Mouse (Mus musculus): Measurements from ENCODE around the gene Coq7. TPM values are rescaled to one million over a fixed set of nuclear protein-coding genes. Genes with fewer than 3 reads are reported as not detected.

Coq7 gene
- total RNA-seq (2014; rRNA removed) (47.6 and 48.3 TPM in 2 replicates), polyA plus RNA-seq (2015; fragmentation: Nextera tagmentation; extraction: Ambion mirVana) (115 and 134 TPM in 2 replicates)

- Histone ChIP-seq H3K27ac (ENCODE audit: low read depth, low read length) (peak within 1 kb of the TSS; percentile 92), H3K36me3 (ENCODE audit: insufficient read depth) (peaks cover 16% of the 10 kb centered on the region), H3K4me3 (ENCODE audit: low read depth, low read length) (peak within 1 kb of the TSS; percentile 55), H3K27me3 (ENCODE audit: insufficient read depth, low read length) (no peaks in the 10 kb centered on the region), H3K4me2 (ENCODE audit: low read depth) (peak within 1 kb of the TSS; percentile 58), H3K9me3 (ENCODE audit: low read length) (no peaks in the 10 kb centered on the region), H3K4me1 (ENCODE audit: insufficient read depth) (no peaks in the 10 kb centered on the region), H3K9ac (peak within 1 kb of the TSS; percentile 69)
- peak; percentile 100 for ATAC-seq
- peak; percentile 100 for DNase-seq
- WGBS, result under 1% methylated on average over 31 of the region's 31 CpGs
- TF ChIP-seq CTCF (IDR thresholded peaks at IDR 0.05; ENCODE audit: low read depth), result no peak; the same call in 1 of the 2 replicates
These were observed at the start of gene Coq7 for GRCm38 (mm10) chr7:118533178-118533578. Coq7 (minus strand) TSS chr7:118533356.

GRCm38 (mm10) chr7:118579938-118580337, 46.8 kb upstream of the Coq7 start:
- no peak for ATAC-seq
- no peak overlapping the region for H3K4me2 ChIP-seq (ENCODE audit: low read depth)
- no peaks in the 10 kb centered on the region for H3K36me3 ChIP-seq (ENCODE audit: insufficient read depth)
- H3K9ac ChIP-seq, result no peak overlapping the region
- H3K9me3 ChIP-seq (ENCODE audit: low read length), result no peaks in the 10 kb centered on the region
- H3K4me1 ChIP-seq (ENCODE audit: insufficient read depth), result 0 out of 2 replicates have a peak, but pooled peaks cover 6% of the 10 kb centered on the region
- WGBS, result 79% methylated on average over 2 of the region's 2 CpGs
- no peak for DNase-seq
- H3K27me3 ChIP-seq (ENCODE audit: insufficient read depth, low read length), result no peaks in the 10 kb centered on the region
- no peak for TF ChIP-seq CTCF (IDR thresholded peaks at IDR 0.05; ENCODE audit: low read depth)
- no peak overlapping the region for H3K27ac ChIP-seq (ENCODE audit: low read depth, low read length)
- no peak overlapping the region for H3K4me3 ChIP-seq (ENCODE audit: low read depth, low read length)

DNA sequence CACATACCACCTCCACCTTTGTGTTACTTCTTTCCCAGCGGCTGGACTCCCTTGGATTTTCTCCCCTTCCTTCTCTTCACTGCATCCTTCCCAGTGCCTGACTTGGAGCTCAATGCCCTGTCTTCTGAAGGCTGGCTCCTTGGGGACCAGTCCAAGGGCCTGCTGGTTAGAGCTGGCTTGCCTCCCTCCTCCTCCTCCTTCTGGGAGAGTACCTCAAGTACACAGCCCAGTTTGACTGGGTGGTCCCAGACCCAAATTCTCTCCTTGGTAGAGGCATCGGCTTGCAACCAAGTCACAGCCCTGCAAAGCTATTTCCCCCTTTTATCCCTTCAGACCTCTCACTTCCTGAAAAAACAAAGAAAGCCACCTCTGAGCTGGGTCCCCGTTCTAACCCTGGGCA, 45.1 kb upstream of the Coq7 start:
- ATAC-seq (0 out of 2 replicates have a peak, but pooled peaks have one; percentile 38), DNase-seq (no peak)
- Histone ChIP-seq H3K4me3 (ENCODE audit: low read depth, low read length) (no peak overlapping the region), H3K27me3 (ENCODE audit: insufficient read depth, low read length) (no peaks in the 10 kb centered on the region), H3K4me1 (ENCODE audit: insufficient read depth) (no peaks in the 10 kb centered on the region), H3K4me2 (ENCODE audit: low read depth) (no peak overlapping the region), H3K36me3 (ENCODE audit: insufficient read depth) (no peaks in the 10 kb centered on the region), H3K27ac (ENCODE audit: low read depth, low read length) (no peak overlapping the region), H3K9ac (no peak overlapping the region), H3K9me3 (ENCODE audit: low read length) (no peaks in the 10 kb centered on the region)
- no peak for TF ChIP-seq CTCF (IDR thresholded peaks at IDR 0.05; ENCODE audit: low read depth)
- 60% methylated on average over 3 of the region's 3 CpGs for WGBS

DNA sequence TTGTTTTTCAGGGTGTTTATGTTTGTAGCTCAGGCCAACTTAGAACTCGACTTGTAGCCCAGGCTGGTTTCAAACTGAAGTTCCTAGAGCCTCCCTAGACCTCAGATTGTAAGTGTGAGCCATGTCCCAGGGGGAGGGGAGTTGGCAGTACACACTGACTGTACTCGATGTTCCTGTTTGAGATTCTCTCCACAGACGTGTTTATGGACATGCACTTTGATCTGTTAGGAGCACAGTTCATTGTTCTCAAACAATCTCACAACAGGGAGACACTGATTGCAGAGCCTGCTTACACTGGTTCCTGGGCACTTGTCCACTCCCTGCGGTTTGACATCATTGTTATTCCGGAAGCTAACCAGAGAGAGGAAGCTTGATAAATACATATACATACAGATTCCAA, 38.9 kb upstream of the Coq7 start:
- H3K9me3 ChIP-seq (ENCODE audit: low read length), result 0 out of 2 replicates have a peak, but pooled peaks cover 4% of the 10 kb centered on the region
- no peak overlapping the region for H3K9ac ChIP-seq
- DNase-seq (no peak), ATAC-seq (no peak)
- H3K4me3 ChIP-seq (ENCODE audit: low read depth, low read length), result no peak overlapping the region
- H3K36me3 ChIP-seq (ENCODE audit: insufficient read depth), result no peaks in the 10 kb centered on the region
- H3K4me1 ChIP-seq (ENCODE audit: insufficient read depth), result no peaks in the 10 kb centered on the region
- 55% methylated on average over 5 of the region's 5 CpGs for WGBS
- no peak overlapping the region for H3K27ac ChIP-seq (ENCODE audit: low read depth, low read length)
- H3K27me3 ChIP-seq (ENCODE audit: insufficient read depth, low read length), result no peaks in the 10 kb centered on the region
- no peak overlapping the region for H3K4me2 ChIP-seq (ENCODE audit: low read depth)
- TF ChIP-seq CTCF (IDR thresholded peaks at IDR 0.05; ENCODE audit: low read depth), result no peak

- Histone ChIP-seq H3K9ac (no peak overlapping the region), H3K4me1 (ENCODE audit: insufficient read depth) (no peaks in the 10 kb centered on the region), H3K9me3 (ENCODE audit: low read length) (0 out of 2 replicates have a peak, but pooled peaks cover 4% of the 10 kb centered on the region), H3K4me2 (ENCODE audit: low read depth) (no peak overlapping the region), H3K36me3 (ENCODE audit: insufficient read depth) (no peaks in the 10 kb centered on the region), H3K27ac (ENCODE audit: low read depth, low read length) (no peak overlapping the region), H3K27me3 (ENCODE audit: insufficient read depth, low read length) (no peaks in the 10 kb centered on the region), H3K4me3 (ENCODE audit: low read depth, low read length) (no peak overlapping the region)
- ATAC-seq, result peak; percentile 38
- TF ChIP-seq CTCF (IDR thresholded peaks at IDR 0.05; ENCODE audit: low read depth), result no peak
- 56% methylated on average over 5 of the region's 5 CpGs for WGBS
- DNase-seq, result no peak
These were observed 38.2 kb upstream of the Coq7 start for GRCm38 (mm10) chr7:118571350-118571749.

DNA sequence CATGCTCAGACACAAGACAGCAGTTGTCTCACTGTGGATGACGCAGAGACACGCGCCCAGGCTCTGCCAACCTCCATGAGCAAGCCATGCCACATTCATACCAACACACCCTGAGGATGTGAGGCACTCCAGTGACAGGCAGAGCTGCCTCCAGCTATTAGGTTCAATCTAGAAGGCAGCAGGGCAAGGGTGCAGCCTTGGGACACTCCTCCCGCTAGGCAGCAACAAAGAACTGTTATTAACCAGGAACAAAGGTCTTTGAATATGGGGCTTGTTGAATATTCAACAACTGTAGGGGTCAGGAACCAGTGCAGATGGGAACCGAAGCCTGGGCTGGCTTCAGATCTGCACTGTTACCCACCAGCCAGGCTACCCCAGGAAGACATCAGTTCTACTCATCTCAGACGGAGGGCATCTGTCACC, 36.0 kb upstream of the Coq7 start:
- H3K27me3 ChIP-seq (ENCODE audit: insufficient read depth, low read length), result no peaks in the 10 kb centered on the region
- 0 out of 2 replicates have a peak, but pooled peaks cover 4% of the 10 kb centered on the region for H3K9me3 ChIP-seq (ENCODE audit: low read length)
- TF ChIP-seq CTCF (IDR thresholded peaks at IDR 0.05; ENCODE audit: low read depth), result no peak
- no peak overlapping the region for H3K4me3 ChIP-seq (ENCODE audit: low read depth, low read length)
- no peak overlapping the region for H3K9ac ChIP-seq
- ATAC-seq, result peak; percentile 86
- H3K27ac ChIP-seq (ENCODE audit: low read depth, low read length), result no peak overlapping the region
- 36% methylated on average over 6 of the region's 6 CpGs for WGBS
- no peaks in the 10 kb centered on the region for H3K4me1 ChIP-seq (ENCODE audit: insufficient read depth)
- DNase-seq, result no peak
- no peak overlapping the region for H3K4me2 ChIP-seq (ENCODE audit: low read depth)
- H3K36me3 ChIP-seq (ENCODE audit: insufficient read depth), result peaks cover 8% of the 10 kb centered on the region

DNA sequence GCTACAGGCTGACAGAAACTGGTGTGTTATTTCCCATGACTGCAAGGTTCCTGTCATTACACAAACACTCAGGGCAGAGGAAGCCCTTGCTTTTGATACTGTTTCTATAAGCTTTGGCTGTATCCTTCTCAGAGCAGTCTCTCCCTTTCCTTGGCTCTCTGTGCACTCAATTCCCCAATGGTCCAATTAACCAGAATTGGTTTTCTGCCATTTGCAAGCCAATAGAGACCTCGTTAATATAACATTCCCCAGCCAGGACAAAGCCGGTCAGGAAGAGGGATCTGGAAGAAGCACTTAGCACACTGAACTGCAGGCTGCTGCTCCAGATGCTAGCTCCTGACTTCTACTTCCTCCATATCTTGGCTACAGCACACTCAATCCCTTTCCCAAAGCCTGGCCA, 21.1 kb upstream of the Coq7 start:
- no peak overlapping the region for H3K9ac ChIP-seq
- no peak overlapping the region for H3K4me3 ChIP-seq (ENCODE audit: low read depth, low read length)
- TF ChIP-seq CTCF (IDR thresholded peaks at IDR 0.05; ENCODE audit: low read depth), result no peak
- H3K27ac ChIP-seq (ENCODE audit: low read depth, low read length), result no peak overlapping the region
- ATAC-seq (no peak), DNase-seq (no peak)
- peaks cover 6% of the 10 kb centered on the region; the same call in 1 of the 2 replicates for H3K9me3 ChIP-seq (ENCODE audit: low read length)
- WGBS, result 24% methylated on average over 2 of the region's 2 CpGs
- no peaks in the 10 kb centered on the region for H3K27me3 ChIP-seq (ENCODE audit: insufficient read depth, low read length)
- no peak overlapping the region for H3K4me2 ChIP-seq (ENCODE audit: low read depth)
- no peaks in the 10 kb centered on the region for H3K4me1 ChIP-seq (ENCODE audit: insufficient read depth)
- H3K36me3 ChIP-seq (ENCODE audit: insufficient read depth), result peaks cover 49% of the 10 kb centered on the region

All from forebrain, postnatal 0 days (tissue).